Mouse (Mus musculus) urinary bladder, postnatal 4 days (tissue): Measurements from ENCODE around the gene Hamp2.

Experiments
- DNase-seq, 2 experiments: peaks; one replicate each; pipeline ENCODE4 v3.0.0; 2021 to 2022; ENCODE audit warnings: low spot score in 2 of 2

Hamp2 gene

GRCm38 (mm10) chr7:30892515-30892914 lies 32.0 kb downstream of the Hamp2 start:
- DNase-seq, result no peak

DNA sequence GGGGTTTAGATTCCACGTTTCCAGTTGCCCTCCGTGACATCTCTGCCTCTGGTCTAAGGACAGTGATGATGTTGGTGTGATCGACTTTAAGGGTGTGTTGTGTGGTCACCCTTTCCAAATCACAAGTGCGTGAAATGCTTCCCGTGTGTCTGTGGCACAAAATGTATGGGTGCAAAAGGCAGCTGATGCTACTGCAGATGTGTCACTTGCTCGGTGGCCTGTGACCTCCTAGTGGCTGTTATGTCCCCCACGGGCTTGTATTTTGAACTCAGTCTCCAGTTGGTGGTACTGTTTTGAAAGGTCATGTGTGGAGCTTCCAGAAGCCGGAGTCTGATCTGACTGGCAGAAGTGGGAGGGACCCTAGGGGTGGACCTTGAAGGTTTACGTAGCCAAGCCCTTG lies 32.7 kb downstream of the Hamp2 start:
- no peak for DNase-seq

DNA sequence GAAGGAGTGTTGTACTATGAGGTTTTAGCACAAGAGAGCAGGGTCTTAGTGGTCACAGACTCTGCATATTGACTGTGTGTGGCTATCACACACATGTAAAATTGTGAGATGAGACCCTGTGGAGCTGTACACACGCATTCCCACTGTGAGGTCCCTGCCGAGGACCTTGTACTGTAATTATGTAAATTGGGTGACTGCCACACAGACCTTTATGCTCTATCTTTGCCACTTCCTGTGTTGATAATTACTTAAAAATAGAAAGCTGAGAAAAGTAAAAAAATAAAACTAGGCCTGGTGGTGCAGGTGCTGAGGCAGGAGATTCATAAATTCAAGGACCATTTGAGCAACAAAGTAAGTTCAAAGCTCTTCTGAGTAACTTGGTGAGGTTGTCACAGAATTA lies 33.8 kb downstream of the Hamp2 start:
- no peak for DNase-seq

- no peak for DNase-seq
These were observed 35.7 kb downstream of the Hamp2 start for GRCm38 (mm10) chr7:30888786-30889185.

DNA sequence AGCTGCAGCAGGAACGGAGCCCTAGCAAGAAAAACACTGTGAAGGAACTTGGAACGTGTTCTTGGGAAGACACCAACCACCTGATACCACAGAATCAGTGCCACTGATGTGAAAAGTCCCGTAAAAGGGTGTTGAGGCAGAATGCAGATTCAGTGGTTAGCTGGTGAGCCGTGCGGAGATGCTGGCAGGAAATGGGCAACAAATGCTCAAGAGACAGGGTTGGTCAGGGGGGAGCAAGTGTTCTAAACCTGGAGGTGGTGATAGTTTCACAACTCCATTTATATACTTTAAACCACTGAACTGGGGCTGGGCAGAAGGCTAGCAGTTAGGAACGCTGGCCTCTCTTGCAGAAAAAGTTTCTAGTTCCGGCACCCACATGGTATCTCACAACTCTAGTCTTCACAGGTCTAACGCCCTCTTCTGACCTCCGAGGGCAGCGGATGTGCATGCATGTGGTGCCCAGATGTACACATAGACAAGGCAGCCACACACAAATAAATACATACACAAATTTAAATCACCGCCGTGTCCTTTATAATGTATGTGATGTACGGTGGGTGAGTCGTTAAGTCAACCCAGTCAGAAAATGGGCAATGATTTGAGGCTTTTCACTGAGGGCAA lies 36.8 kb downstream of the Hamp2 start:
- no peak for DNase-seq

GRCm38 (mm10) chr7:30886852-30887251 lies 37.6 kb downstream of the Hamp2 start:
- no peak for DNase-seq

DNA sequence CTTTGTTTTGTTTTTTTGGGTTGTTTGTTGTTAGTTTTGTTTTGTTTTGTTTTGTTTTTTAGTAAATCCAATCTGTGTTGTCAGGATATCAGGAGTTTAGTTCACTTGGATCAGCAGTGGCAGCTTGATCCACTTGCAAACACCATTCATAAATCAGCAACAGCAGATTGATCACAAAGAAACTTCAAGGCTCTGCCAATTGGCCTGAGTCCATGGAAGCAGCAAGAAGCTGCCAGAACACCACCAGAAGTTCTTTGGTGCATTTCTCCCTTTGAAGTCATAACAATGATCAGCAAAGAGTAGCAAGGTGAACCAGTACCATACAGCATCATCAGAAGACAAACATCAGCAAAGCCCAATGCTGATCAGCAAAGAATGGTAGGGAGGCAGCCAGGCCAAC lies 40.4 kb downstream of the Hamp2 start:
- no peak for DNase-seq

GRCm38 (mm10) chr7:30881367-30881766 lies 43.1 kb downstream of the Hamp2 start:
- DNase-seq, result no peak

- DNase-seq, result no peak
These were observed 44.3 kb downstream of the Hamp2 start, which contains the start of gene Cd22 for GRCm38 (mm10) chr7:30880176-30880575. Gene Cd22, minus strand, starts transcription at chr7:30880342.

- DNase-seq, result no peak
These were observed 45.5 kb downstream of the Hamp2 start for GRCm38 (mm10) chr7:30878950-30879349.

DNA sequence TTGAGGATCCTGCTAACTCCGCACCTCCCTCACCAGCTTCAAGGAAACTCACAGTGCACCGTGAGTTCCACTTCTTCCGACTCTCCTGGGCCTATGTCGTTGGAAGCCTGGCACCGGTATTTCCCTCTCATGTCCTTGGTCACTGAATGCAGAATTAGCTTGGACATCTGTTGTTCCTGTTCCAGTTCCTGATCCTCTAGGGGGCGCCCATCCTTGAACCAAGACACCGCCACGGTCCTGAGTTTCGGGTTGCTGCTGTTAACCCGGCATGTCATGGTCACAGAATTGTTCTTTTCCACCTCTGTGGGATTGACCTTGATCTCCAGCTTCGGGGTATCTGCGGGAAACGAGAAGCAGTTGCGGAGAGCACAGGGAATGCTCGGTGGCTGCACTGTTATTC lies 51.4 kb downstream of the Hamp2 start:
- peak; percentile 51 to 79 for DNase-seq
